Mouse (Mus musculus) G1E-ER4 (cell line): ENCODE measurements at regions not wholly inside any gene's neighbourhood (a gene's known extent, or its start where the extent isn't known, plus 50 kb on each side); places are given as distances from the start of the nearest gene placed in this dataset.

Source experiments
- GATA1 ChIP-seq: IDR thresholded peaks from one replicate; pipeline ENCODE4 v1.8.0; 2012; ENCODE audit warnings: low read length, inconsistent platforms

GRCm38 (mm10) chr3:21791983-21792631, 284.3 kb upstream of the Tbl1xr1 start:
- TF ChIP-seq GATA1, result no peak

- TF ChIP-seq GATA1, result no peak
Observed at GRCm38 (mm10) chr3:21798139-21798538, 278.3 kb upstream of the Tbl1xr1 start.

GRCm38 (mm10) chr3:21806494-21807157, 269.8 kb upstream of the Tbl1xr1 start:
- no peak for TF ChIP-seq GATA1

- no peak for TF ChIP-seq GATA1
Observed at GRCm38 (mm10) chr3:21808539-21808938, 267.9 kb upstream of the Tbl1xr1 start.

- TF ChIP-seq GATA1, result no peak
Observed at GRCm38 (mm10) chr3:21809769-21810470, 266.5 kb upstream of the Tbl1xr1 start.

- no peak for TF ChIP-seq GATA1
Observed at GRCm38 (mm10) chr3:21813401-21813800, 263.1 kb upstream of the Tbl1xr1 start.

- no peak for TF ChIP-seq GATA1
Observed at GRCm38 (mm10) chr3:21816968-21817858, 259.2 kb upstream of the Tbl1xr1 start.

GRCm38 (mm10) chr3:21819030-21819429, 257.4 kb upstream of the Tbl1xr1 start:
- TF ChIP-seq GATA1, result no peak

GRCm38 (mm10) chr3:21820051-21820598, 256.3 kb upstream of the Tbl1xr1 start:
- TF ChIP-seq GATA1, result no peak

- TF ChIP-seq GATA1, result no peak
Observed at GRCm38 (mm10) chr3:21822675-21823074, 253.8 kb upstream of the Tbl1xr1 start.

GRCm38 (mm10) chr3:21823331-21823730, 253.1 kb upstream of the Tbl1xr1 start:
- TF ChIP-seq GATA1, result no peak

GRCm38 (mm10) chr3:21824101-21824880, 252.2 kb upstream of the Tbl1xr1 start:
- TF ChIP-seq GATA1, result no peak

GRCm38 (mm10) chr3:21824913-21825610, 251.4 kb upstream of the Tbl1xr1 start:
- no peak for TF ChIP-seq GATA1

- TF ChIP-seq GATA1, result no peak
Observed at GRCm38 (mm10) chr3:21827656-21828055, 248.8 kb upstream of the Tbl1xr1 start.
